Mouse (Mus musculus): ENCODE results near the gene Thtpa. TPM values are rescaled to one million over a fixed set of nuclear protein-coding genes. Genes with fewer than 3 reads are reported as not detected.

Thtpa gene
- polyA plus RNA-seq, 1 experiment from 2014 or later = 19.8 TPM

DNA sequence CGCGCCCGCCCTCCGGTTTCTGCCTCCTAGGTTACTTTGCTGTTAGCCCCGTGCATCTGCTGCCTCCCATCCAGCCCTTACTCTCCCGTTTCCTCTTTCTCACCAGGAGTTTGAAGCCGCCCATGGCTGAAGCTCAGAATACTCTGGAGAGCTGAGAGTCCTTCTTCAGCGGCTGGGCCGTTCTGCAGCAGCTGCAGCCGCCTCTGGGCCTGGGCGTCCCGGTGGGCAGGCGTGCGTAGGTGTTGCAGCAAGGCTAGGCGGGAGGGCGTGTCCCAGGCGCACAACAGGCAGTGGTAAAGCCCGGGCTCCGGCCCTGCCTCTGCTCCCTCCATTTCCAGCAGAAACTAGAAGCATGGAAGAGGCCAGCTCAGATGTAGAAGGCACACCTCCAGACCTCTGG lies 22.8 kb upstream of the Thtpa start:
- H3K4me2 ChIP-seq (replicated peaks; ENCODE audit: low read depth, low read length) = peak overlapping the region; percentile 16; the same call in 1 of the 2 replicates
- peak; percentile 60; the same call in 1 of the 2 replicates for ATAC-seq (ENCODE audit: insufficient number of reproducible peaks, insufficient read depth, low FRiP score, low read depth)
- no peak overlapping the region for H3K4me3 ChIP-seq (ENCODE audit: low read depth, low read length)
- WGBS = 27% methylated on average over 19 of the region's 19 CpGs
- no peak overlapping the region for H3K9ac ChIP-seq (replicated peaks; ENCODE audit: low read depth, low read length)
- no peaks in the 10 kb centered on the region; the same call in 1 of the 2 replicates for H3K36me3 ChIP-seq (ENCODE audit: control insufficient read depth, insufficient read depth, low read length)
- H3K4me1 ChIP-seq (ENCODE audit: control insufficient read depth, insufficient read depth, low read length) = peaks cover 3% of the 10 kb centered on the region; the same call in 1 of the 2 replicates
- H3K27ac ChIP-seq (ENCODE audit: low read length) = no peak overlapping the region
- no peaks in the 10 kb centered on the region for H3K27me3 ChIP-seq (ENCODE audit: control insufficient read depth, insufficient read depth, low read length)
- H3K9me3 ChIP-seq (ENCODE audit: control insufficient read depth, low read depth, low read length) = no peaks in the 10 kb centered on the region

DNA sequence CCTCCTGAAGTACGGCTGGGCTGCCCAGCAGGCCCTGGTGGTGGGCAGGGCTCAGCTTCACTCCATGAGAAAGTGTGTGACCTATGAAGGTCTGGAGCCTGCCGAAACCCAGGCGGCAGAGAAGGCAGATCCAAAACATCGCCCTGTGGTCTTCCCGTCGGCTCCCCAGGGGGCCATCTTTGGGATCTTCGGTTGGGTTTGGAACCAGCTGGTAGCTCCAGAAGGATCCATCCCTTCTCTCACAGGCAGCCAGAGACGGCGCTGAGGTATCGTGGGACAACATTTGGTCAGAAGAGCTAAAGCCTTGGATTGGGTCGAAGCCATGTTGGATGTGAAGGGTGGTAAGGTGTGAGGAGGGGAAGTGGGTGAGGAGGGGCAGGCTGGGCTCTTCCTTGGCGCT lies 20.2 kb upstream of the Thtpa start:
- Histone ChIP-seq H3K27me3 (ENCODE audit: control insufficient read depth, insufficient read depth, low read length) (no peaks in the 10 kb centered on the region), H3K27ac (ENCODE audit: low read length) (no peak overlapping the region), H3K9me3 (ENCODE audit: control insufficient read depth, low read depth, low read length) (no peaks in the 10 kb centered on the region), H3K4me1 (ENCODE audit: control insufficient read depth, insufficient read depth, low read length) (peaks cover 12% of the 10 kb centered on the region; the same call in 1 of the 2 replicates), H3K36me3 (ENCODE audit: control insufficient read depth, insufficient read depth, low read length) (no peaks in the 10 kb centered on the region; the same call in 1 of the 2 replicates), H3K9ac (replicated peaks; ENCODE audit: low read depth, low read length) (no peak overlapping the region), H3K4me2 (replicated peaks; ENCODE audit: low read depth, low read length) (no peak overlapping the region), H3K4me3 (ENCODE audit: low read depth, low read length) (no peak overlapping the region)
- 92% methylated on average over 12 of the region's 12 CpGs for WGBS
- no peak for ATAC-seq (ENCODE audit: insufficient number of reproducible peaks, insufficient read depth, low FRiP score, low read depth)

DNA sequence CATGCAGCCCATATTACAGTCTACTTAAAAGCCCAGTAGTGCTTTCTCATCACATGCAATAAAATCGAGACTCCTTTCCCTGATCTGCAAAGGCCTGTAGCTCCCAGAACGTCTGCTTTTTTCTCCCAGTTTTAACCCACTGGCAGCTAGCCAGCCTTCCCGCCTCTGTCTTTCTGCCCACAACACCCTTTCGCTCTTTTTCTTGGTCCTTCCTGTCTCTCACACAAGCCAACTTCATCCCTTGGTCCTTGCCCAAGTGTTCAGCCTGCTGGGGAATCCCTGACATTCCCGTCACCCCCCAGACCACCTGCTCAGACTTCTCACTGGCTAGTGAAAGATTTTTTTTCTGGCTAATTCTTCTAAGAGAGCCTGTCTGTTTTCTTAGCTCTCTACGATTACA lies 18.4 kb upstream of the Thtpa start:
- Histone ChIP-seq H3K9ac (replicated peaks; ENCODE audit: low read depth, low read length) (no peak overlapping the region), H3K36me3 (ENCODE audit: control insufficient read depth, insufficient read depth, low read length) (no peaks in the 10 kb centered on the region; the same call in 1 of the 2 replicates), H3K9me3 (ENCODE audit: control insufficient read depth, low read depth, low read length) (no peaks in the 10 kb centered on the region), H3K27ac (ENCODE audit: low read length) (no peak overlapping the region), H3K4me3 (ENCODE audit: low read depth, low read length) (no peak overlapping the region), H3K4me1 (ENCODE audit: control insufficient read depth, insufficient read depth, low read length) (peaks cover 12% of the 10 kb centered on the region; the same call in 1 of the 2 replicates), H3K27me3 (ENCODE audit: control insufficient read depth, insufficient read depth, low read length) (no peaks in the 10 kb centered on the region), H3K4me2 (replicated peaks; ENCODE audit: low read depth, low read length) (no peak overlapping the region)
- ATAC-seq (ENCODE audit: insufficient number of reproducible peaks, insufficient read depth, low FRiP score, low read depth) = no peak
- WGBS = 42% methylated on average over 6 of the region's 6 CpGs

- no peaks in the 10 kb centered on the region; the same call in 1 of the 2 replicates for H3K36me3 ChIP-seq (ENCODE audit: control insufficient read depth, insufficient read depth, low read length)
- H3K27me3 ChIP-seq (ENCODE audit: control insufficient read depth, insufficient read depth, low read length) = no peaks in the 10 kb centered on the region
- H3K9me3 ChIP-seq (ENCODE audit: control insufficient read depth, low read depth, low read length) = no peaks in the 10 kb centered on the region
- peaks cover 10% of the 10 kb centered on the region; the same call in 1 of the 2 replicates for H3K4me1 ChIP-seq (ENCODE audit: control insufficient read depth, insufficient read depth, low read length)
- no peak for ATAC-seq (ENCODE audit: insufficient number of reproducible peaks, insufficient read depth, low FRiP score, low read depth)
- H3K27ac ChIP-seq (ENCODE audit: low read length) = no peak overlapping the region
- WGBS = 58% methylated on average over 3 of the region's 3 CpGs
- H3K4me2 ChIP-seq (replicated peaks; ENCODE audit: low read depth, low read length) = no peak overlapping the region
- no peak overlapping the region for H3K9ac ChIP-seq (replicated peaks; ENCODE audit: low read depth, low read length)
- no peak overlapping the region for H3K4me3 ChIP-seq (ENCODE audit: low read depth, low read length)
Observed at GRCm38 (mm10) chr14:55076956-55077355, 17.6 kb upstream of the Thtpa start.

- Histone ChIP-seq H3K27ac (ENCODE audit: low read length) (no peak overlapping the region), H3K36me3 (ENCODE audit: control insufficient read depth, insufficient read depth, low read length) (no peaks in the 10 kb centered on the region; the same call in 1 of the 2 replicates), H3K9me3 (ENCODE audit: control insufficient read depth, low read depth, low read length) (no peaks in the 10 kb centered on the region), H3K4me1 (ENCODE audit: control insufficient read depth, insufficient read depth, low read length) (peaks cover 10% of the 10 kb centered on the region; the same call in 1 of the 2 replicates), H3K9ac (replicated peaks; ENCODE audit: low read depth, low read length) (no peak overlapping the region), H3K4me3 (ENCODE audit: low read depth, low read length) (no peak overlapping the region), H3K4me2 (replicated peaks; ENCODE audit: low read depth, low read length) (no peak overlapping the region), H3K27me3 (ENCODE audit: control insufficient read depth, insufficient read depth, low read length) (no peaks in the 10 kb centered on the region)
- WGBS = 37% methylated on average over 15 of the region's 15 CpGs
- ATAC-seq (ENCODE audit: insufficient number of reproducible peaks, insufficient read depth, low FRiP score, low read depth) = no peak
Observed at GRCm38 (mm10) chr14:55077481-55078365, 16.9 kb upstream of the Thtpa start.

- Histone ChIP-seq H3K9me3 (ENCODE audit: control insufficient read depth, low read depth, low read length) (no peaks in the 10 kb centered on the region), H3K36me3 (ENCODE audit: control insufficient read depth, insufficient read depth, low read length) (no peaks in the 10 kb centered on the region; the same call in 1 of the 2 replicates), H3K27me3 (ENCODE audit: control insufficient read depth, insufficient read depth, low read length) (no peaks in the 10 kb centered on the region), H3K27ac (ENCODE audit: low read length) (no peak overlapping the region), H3K4me1 (ENCODE audit: control insufficient read depth, insufficient read depth, low read length) (peaks cover 10% of the 10 kb centered on the region; the same call in 1 of the 2 replicates), H3K4me3 (ENCODE audit: low read depth, low read length) (peak overlapping the region; percentile 11; the same call in 1 of the 2 replicates), H3K9ac (replicated peaks; ENCODE audit: low read depth, low read length) (no peak overlapping the region), H3K4me2 (replicated peaks; ENCODE audit: low read depth, low read length) (peak overlapping the region; percentile 40)
- WGBS = 6% methylated on average over 23 of the region's 23 CpGs
- peak; percentile 46; the same call in 1 of the 2 replicates for ATAC-seq (ENCODE audit: insufficient number of reproducible peaks, insufficient read depth, low FRiP score, low read depth)
Observed at GRCm38 (mm10) chr14:55078366-55078989, 16.1 kb upstream of the Thtpa start.

DNA sequence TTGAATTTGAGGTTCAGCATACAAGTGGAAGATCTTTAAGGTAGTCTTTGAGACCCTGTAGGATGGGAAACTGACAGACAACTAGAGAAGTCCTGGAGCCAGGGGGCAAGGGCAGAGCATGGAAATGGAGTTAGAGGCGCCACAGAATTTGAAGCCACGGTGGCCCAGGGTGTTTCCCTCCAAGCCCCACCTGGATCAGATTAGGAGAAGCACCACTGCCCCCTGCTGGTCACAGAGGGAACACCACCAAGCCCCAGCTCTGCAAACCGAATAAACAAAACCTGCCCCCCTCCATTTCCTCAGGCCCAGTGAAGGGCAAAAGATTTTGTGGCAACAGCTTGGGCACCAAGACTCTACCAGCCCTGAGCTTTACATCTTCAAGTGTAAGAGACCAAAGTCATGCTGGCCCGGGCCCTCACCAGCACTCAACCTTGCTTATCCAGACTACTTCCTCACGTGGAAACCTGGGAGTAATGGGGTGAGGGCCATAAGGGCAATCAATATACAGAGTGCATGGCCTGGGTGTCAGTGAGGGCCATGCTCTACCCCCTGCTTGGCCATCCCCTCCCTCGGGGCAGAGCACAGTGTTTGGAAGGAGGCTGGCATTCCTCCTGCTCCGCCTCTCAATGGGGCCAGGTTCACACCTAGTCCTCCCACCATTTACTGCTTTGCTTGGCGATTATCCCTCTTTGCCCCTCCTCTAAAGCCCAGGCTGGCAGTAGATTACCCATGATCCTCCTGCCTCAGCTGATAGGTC lies 15.2 kb upstream of the Thtpa start:
- 21% methylated on average over 8 of the region's 8 CpGs for WGBS
- peak; percentile 19; the same call in 1 of the 2 replicates for ATAC-seq (ENCODE audit: insufficient number of reproducible peaks, insufficient read depth, low FRiP score, low read depth)
- H3K4me3 ChIP-seq (ENCODE audit: low read depth, low read length) = peak overlapping the region; percentile 11; the same call in 1 of the 2 replicates

GRCm38 (mm10) chr14:55081105-55081504 lies 13.5 kb upstream of the Thtpa start:
- Histone ChIP-seq H3K9ac (replicated peaks; ENCODE audit: low read depth, low read length) (no peak overlapping the region), H3K4me3 (ENCODE audit: low read depth, low read length) (no peak overlapping the region), H3K27me3 (ENCODE audit: control insufficient read depth, insufficient read depth, low read length) (no peaks in the 10 kb centered on the region), H3K9me3 (ENCODE audit: control insufficient read depth, low read depth, low read length) (no peaks in the 10 kb centered on the region), H3K4me1 (ENCODE audit: control insufficient read depth, insufficient read depth, low read length) (peaks cover 10% of the 10 kb centered on the region; the same call in 1 of the 2 replicates), H3K4me2 (replicated peaks; ENCODE audit: low read depth, low read length) (no peak overlapping the region), H3K36me3 (ENCODE audit: control insufficient read depth, insufficient read depth, low read length) (no peaks in the 10 kb centered on the region), H3K27ac (ENCODE audit: low read length) (no peak overlapping the region)
- ATAC-seq (ENCODE audit: insufficient number of reproducible peaks, insufficient read depth, low FRiP score, low read depth) = no peak
- 31% methylated on average over 5 of the region's 5 CpGs for WGBS

More for the DNA sequence above, 15.2 kb upstream of the Thtpa start:
- Histone ChIP-seq H3K27me3 (ENCODE audit: control insufficient read depth, insufficient read depth, low read length) (no peaks in the 10 kb centered on the region), H3K27ac (ENCODE audit: low read length) (no peak overlapping the region), H3K9me3 (ENCODE audit: control insufficient read depth, low read depth, low read length) (no peaks in the 10 kb centered on the region), H3K4me2 (replicated peaks; ENCODE audit: low read depth, low read length) (peak overlapping the region; percentile 40), H3K9ac (replicated peaks; ENCODE audit: low read depth, low read length) (no peak overlapping the region), H3K36me3 (ENCODE audit: control insufficient read depth, insufficient read depth, low read length) (no peaks in the 10 kb centered on the region), H3K4me1 (ENCODE audit: control insufficient read depth, insufficient read depth, low read length) (peaks cover 10% of the 10 kb centered on the region; the same call in 1 of the 2 replicates)
